Mouse (Mus musculus) cerebellum, postnatal 10 days (tissue): ENCODE measurements around the gene Ripor2.
A peak's percentile ranks its signal among the peaks of the same experiment; 100 is the strongest.

Source experiments
- DNase-seq, 2 experiments: peaks; one replicate each; pipeline ENCODE4 v3.0.0; 2021; ENCODE audit warnings: mixed read lengths in 2 of 2

Gene Ripor2

DNA sequence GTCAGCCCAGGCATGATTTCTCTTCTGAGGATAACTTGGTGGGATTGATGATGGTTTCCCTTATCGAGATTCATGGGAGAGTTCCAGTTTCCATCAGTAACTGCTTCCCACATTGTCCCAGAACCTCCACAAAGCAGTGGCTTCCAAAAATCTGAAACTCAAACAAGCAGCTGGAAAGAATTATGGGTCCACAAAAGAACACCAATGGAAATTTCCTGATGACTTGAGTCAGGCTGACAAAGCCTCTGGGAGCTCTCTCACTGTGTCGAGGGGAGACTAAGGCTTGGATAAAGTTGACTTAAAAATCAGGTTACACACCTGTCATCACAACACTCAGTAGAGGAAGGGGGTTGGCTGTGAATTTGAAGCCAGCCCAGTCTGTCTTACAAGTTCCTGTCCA lies 67.1 kb downstream of the Ripor2 start:
- DNase-seq, result no peak

DNA sequence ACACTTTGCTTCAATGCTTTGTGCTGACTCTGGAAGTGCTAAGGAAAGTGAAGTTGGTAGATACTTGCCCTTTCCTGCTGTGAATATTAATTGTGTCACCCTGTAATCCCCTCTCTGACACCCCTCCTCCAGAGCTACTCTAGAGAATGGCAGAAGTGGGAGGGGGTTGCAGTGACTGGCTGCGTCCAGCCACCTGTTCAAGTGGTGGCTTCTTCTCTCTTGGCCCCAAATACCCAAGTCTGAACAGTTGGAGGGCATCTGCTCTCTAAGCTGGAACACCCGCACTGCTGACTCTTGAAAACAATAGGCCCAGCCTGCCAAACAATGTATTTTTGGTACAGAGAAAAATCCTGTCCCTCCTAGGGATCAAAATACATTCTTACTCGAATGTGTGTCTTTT lies 69.0 kb downstream of the Ripor2 start:
- peak; percentile 11 to 21 for DNase-seq

DNA sequence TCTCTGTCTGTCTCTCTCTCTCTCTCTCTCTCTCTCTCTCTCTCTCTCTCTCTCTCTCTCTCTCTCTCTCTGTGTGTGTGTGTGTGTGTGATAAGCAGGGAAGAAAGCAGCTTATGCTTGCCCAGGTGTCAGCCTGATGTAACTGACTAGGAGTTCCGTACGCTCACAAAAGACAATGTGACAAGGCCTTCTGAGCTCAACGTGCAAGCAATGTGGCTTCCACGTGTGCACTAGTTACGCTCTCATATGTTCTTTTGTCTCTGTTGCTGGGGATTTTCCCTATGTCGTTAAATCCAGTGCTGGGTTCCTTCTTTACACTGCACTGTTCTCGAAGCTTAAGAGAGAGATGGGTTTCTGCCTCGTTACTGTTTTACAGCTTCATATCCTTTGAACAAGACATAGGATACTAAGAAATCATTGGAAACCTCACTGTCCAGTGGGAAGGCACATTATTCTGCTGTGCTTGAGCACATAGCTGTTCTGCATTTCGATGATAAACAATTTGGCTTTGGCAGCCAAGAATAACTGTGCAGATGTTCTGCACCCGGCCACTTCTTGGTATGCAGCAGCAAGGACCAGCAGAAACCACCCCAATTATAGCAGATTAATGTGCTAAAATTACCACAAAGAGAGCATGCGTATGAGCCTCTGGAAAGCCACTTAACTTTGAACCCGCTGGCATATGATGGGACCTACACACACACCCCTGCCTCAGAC lies 73.1 kb downstream of the Ripor2 start:
- DNase-seq, result no peak

DNA sequence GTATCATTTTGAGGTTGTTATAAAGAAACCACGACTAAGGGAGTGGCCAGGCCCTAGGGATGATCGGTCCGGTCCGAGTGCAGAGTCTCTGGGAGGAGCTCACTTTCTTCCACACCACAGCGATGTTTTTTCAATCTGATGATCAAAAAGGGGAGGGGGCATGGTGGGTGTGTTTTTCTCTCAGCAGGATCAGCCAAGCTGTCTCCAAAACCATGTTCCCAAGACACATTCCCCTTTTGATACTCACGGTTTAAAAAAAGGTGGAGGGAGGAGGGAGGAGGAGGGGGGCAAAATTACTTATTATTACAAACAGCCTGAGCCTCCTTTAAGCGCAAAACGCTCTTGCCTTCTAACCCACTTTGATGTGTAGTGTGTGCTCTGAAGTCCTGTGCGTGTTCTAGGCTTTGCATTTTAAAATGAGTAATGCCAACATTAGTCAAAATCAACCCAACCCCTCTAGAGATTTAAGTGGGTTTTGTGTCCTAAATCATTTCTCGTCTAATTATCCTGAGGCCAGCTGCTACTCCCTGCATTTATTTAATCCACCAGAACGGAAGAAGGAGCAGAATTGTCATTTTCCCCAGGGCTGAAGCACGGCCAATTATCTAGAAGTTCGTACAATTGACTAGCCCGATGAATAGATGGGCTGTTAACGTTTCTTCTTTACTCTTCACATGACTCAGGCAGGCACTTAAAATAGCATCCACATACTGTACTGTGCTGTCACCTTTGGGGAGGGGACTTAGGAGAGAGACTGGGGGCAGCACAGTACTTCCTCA lies 74.9 kb downstream of the Ripor2 start:
- DNase-seq, result peak; percentile 29 to 36

DNA sequence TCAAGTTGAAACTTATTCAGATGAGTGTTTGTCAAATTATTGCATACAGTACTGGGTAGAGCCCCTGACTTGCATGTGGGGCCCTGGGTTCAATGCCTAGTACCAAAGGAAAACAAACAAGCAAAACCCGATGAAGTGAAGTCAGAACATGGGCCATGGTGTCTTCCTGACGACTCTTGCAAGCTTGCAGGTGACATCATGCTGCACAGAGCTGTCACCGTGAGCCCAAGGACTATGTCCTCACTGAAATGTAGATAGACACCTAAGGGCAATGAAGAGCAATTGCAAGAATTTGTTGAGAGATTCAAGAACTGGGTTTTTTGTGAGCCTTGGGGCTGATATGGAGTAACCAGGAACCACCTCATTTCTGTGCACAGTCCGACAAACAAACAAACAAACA lies 84.8 kb downstream of the Ripor2 start:
- DNase-seq, result no peak

DNA sequence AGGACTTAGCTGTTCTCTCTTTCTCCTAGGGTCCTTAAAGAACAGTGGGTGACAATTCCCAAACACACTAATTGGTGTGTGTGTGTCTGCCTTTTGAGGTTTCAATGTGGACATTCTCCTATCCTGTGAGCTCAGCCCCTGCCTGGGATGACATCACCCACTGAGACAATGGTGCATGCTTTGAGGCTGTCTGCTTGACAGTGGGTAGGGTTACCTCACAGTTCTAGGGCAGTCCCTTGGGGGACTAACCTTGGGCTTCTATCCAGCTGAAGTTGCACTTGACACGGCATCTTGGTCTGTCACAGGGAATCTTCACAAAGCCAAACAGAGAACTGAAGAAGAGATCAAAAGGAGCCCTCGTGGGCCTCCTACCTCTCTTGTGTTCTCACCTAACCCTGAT lies 86.6 kb downstream of the Ripor2 start:
- DNase-seq, result no peak

DNA sequence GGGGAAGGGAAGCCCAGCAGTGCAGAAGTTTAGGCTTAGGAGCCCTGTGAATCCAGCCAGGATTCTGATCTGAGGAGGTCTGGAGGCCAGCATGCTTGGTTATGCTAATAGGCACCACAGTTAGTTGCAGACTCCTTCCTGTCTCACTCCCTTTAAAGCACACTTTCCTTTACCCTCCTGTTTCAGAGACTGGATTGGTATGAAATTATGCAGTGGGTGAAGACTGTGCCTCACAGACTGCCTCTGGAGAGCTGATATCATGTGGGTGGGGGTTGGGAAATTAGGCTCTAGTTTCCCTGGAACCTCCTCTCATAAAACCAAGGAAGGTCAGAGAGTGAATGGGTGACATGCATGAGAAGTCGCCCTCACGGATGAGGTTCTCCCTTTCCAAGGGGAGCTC lies 88.7 kb downstream of the Ripor2 start:
- DNase-seq, result no peak

DNA sequence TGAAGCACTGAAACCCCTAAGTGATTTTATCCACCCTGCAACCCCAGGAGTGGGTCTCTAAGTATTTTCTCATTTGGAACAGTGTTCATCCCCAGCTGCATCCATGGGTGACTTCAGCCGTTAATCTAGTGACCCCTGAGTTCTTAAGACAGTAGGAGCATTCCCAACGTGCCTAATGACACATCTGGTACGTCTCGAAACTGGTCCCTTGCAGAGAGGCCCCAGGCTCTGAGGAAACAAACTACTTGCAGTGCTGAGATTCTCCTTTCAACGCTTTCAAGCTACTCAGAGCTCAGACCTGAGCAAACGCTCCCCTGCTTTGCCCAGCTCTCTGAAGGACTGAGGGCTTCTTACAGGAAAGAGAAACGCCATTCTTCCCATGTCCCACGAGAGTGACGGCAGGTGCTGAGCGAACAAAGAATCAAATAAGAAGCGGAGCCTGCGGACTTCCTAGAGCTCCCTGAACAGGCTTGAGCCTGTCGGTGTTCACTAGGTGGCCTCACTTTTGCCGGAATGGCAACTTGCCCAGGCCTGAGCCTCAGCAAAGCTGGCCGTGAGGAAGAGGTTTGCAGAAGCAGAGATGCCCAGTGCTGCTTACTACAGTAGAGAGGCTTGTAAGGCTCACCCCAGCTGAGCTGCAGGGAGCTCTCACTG lies 97.2 kb downstream of the Ripor2 start:
- peak; percentile 60 to 68 for DNase-seq

DNA sequence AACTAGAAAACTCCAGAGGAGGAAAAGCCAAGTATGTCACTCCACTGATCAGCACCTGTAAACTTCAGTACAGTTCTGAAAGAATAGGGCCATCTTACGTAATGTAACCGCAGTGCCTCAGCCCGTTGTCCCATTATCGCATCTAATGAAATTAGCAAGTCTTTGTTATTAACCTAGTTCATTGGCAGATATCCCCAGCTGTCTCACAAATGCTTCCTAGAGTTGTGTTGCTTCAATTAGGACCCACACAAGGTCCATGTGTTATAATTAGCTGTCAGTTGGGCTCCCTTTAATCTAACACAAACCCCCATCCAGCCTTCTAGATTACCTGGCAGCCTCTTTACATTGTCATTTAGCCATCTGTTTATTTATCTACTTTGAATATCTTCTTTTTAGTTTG lies 99.0 kb downstream of the Ripor2 start:
- DNase-seq, result no peak

DNA sequence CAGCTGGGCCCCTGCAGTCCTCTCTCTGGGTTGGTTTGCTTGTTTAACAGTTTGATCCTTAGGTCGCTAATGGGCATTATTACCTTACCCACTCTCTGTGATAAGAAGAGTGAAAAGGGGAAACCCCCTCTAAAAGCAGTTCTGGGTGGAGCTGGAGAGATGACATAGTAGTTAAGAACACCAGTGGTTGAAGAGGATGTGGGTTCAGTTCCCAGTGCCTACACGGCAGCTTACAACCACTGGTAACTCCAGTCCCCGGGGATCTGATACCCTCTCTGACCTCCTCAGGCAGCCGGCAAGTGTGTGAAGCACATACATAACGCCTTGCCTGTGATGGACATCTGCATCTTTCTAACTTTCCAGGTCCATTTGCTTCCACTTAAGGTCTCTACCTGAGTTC lies 100.4 kb downstream of the Ripor2 start:
- DNase-seq, result no peak

DNA sequence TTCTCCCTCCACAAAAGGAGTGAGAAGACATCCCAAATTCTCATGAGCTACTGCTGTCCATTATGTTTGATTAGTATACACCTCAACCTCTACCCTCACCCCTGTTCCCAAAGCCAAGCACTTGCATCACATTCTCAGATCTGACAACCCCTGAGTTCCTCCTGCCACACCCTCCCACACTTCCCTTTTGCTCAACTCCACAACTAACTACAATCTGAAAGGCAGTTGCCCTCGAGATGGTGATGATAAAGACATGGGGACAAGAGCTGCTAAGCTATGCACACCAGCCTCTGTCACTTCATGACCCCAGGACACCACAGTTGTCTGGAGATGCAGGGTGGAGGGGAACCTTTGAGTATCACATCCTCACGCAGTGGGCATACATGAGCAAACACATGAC lies 102.5 kb downstream of the Ripor2 start:
- no peak for DNase-seq

DNA sequence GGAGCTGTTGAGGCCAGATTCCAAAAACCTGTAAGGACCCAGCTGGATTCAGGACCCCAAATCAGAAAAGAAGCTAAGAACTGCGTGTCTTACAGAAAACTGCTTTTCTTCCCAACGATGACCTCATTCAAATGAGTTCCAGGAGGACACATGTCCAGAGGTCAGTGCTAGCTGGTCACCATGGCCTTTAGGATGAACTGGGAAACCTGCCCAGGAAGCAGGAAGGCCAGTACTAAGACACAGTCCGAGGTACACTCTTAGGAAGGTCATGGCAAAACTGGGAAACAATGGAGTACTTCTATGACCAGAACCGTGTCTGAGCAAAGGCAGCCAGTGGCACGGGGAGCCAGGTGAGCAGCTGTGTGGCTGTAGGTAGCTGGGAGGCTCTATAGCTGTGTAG lies 103.9 kb downstream of the Ripor2 start:
- DNase-seq, result no peak

DNA sequence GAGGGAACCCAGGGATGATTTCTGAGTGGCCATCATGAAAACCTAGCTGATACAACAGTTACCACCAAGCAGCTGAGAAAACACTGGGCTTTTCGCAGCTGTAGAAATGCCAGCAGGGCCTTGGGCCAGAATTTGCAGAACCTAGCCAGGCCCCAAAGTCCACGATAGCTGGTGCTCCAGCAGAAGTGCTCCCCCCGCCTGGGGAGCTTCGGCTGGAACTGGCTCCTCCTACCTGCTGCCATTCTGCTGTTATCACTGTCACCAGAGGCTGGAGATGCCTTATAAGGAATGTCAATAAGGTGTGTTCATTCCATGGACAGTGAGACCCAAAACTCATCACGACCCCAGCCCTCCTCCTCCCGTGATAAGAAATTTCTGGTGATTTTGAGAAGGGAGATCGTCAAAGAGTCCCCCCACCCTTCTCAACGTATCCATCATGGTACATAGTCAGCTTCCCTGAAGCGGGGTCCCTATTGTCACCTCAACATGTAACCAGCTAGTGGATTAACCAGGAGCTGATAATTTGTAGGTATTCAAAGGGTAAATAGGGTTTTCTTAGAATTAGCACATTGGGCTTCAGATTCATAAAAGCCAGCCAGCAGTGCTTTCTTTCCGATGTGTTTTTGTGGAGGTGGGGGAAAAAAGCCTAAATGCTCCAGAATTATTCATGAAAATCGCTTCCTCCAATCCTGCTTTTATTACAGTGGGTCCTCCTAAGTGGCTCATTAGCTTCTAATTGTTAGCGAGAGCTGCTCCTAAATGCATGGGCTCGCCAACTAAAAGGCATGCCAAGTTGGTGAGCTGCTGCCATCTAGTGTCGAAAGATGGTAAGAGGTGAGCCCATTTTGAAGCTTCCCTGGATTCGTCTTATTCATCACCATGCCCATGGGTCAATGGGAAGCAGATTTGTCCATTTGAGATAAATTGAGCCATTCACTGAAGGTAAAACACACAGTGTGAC lies 105.0 kb downstream of the Ripor2 start:
- peak; percentile 88 to 92 for DNase-seq

DNA sequence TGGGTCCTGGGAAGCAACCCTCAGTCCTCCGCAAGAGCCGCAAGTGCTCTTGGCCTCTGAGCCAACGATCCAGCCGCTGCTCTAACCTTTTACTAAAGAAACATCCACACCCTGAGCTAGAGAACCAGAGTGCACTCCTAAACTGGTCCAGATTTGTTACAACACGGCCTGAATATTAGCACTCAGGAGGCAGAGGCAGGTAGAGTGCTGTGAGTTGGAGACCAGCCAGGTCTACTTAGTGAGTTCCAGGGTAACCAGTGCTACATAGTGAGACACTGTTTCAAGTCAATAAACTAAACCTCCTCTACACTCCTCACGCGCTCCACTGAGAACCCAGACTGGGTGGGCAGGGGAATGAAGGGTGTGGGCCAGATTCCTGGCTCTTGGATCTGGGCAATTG lies 111.3 kb downstream of the Ripor2 start:
- peak in 1 of 2 experiments; percentile 9 for DNase-seq

DNA sequence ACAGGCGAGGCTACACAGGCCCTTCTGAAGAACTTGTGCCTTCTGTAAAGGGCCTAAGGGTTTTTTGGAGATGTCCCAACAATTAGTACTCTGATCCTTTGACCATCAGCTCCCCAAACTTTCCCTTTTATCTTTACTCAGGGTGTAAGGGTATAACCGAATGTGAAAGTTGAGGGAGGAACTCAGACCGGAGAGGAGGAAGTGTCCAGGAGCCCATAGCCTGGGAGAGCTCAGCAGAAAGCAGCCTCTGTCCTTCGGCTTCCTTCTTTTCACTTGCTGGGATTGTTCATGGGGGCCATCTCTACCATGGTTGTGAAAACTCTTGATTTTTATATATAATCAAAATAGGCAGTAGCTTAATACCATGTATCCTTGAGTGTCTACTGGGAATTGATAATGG lies 116.8 kb downstream of the Ripor2 start:
- DNase-seq, result no peak

DNA sequence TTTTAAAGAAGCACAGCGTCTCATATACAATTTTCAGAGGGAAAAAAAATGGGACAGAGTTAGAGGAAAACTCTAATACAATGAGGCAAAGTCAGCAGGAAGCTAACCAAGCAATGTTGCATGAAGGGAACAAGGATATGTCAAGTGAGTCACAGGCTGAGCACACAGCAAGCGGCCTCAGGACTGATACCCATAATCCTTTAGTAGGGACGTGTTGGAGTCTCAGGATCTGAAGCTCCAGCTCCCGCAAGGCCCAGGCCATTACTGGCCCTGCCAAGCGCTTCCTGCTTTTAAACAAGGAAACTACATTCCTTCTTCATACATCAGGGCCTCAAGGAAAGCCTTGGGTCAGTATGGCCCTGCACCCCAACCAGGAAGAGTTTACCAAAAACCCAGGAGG lies 120.1 kb downstream of the Ripor2 start:
- DNase-seq, result no peak

DNA sequence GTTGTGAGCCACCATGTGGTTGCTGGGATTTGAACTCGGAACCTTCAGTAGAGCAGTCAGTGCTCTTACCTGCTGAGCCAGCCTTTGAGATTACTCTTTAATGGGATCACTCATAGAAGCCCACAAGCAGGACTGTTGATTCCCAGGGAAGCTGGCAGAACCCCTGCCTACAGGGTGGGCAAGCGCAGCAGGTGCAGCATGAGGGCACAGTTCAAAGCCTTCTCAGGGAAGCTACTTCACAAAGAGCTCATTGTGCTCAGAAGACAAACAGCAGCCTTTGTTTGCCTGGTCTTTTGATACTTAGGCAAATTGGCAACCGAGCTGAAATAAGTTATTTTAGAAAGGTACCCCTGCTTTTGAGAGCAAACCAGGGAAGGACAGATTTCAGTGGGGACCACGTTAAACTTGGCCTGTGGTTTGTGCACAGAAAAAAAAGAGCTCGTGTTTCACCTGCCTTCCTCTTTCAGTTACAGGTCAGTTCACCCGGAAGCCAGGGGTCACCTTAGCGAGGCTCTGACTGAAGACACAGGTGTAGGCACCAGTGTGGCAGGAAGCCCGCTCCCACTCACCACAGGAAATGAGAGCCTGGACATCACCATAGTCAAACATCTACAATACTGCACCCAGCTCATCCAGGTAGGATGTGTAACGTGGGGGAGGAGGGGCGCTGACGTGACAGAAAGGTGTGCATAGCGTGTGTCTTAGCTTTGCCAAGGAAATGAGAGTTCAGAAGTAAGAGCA lies 127.8 kb downstream of the Ripor2 start:
- no peak for DNase-seq

DNA sequence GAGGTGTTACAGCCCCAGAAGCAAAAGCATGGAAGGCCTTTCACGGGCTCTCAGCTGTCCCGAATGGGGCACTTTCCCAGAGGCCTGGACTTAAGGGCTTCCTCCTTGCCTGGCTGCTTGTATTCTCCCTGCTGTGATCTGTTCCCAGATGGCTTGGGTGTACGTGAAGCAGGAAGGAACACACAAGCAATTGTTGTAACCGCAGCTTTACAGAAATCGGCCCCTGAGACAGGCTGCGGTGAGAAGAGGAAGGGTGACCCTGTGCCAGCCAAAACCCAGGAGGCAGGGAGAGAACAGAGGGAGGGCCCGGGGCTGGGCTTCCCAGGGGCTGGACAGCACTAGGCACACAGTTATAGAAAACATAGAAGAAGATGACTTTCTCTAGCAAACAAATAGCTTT lies 129.0 kb downstream of the Ripor2 start:
- no peak for DNase-seq

DNA sequence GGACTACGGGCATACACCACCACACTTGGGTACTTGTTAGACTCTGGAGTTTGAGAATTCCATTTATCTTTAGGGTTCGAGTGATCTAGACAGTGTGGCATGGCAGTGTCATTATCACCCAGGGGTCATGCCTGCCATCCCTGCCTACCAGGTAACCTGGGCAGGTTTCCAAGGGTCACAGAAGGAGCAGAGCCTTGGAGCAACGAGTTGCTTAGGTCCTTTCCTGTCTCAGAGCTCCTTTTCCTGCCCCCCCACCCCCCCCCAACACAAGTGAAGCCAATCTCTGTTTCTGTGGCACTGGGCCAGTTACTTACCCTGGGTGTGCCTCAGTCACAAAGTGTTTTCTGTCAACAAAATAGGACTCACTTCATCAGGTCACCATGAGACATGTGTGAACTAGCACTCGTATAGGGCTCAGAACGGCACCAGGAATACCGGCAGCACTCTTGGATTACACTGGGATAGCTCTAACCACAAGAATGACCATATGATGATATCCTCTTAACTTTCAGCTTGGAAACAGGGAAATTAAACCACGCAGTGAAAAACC lies 130.7 kb downstream of the Ripor2 start:
- no peak for DNase-seq

DNA sequence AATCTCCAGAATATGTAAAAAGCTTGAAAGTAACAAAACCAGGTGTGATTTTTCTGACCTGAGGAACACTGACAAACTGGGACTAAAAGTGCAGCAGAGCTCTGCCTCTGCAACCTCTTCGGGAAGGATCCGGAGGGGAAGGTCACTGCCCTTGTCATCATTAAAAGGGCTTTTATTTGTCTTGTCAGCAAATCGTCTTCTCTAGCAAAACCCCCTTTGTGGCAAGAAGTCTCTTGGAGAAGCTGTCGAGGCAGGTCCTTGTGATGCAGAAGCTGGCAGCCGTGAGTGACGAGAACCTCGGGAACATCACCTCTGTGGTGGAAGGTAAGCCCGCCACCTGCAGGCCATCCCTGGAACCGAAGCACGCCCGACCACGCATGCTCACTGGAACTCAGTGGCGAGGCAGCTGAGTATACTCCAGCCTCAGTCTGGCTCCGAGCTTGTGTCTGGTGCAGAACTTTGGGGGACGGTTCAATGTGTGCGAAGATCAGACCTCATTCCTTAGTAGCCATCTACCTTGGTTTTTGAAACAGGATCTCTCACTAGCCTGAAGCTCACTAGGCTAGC lies 131.5 kb downstream of the Ripor2 start:
- peak; percentile 95 to 96 for DNase-seq

DNA sequence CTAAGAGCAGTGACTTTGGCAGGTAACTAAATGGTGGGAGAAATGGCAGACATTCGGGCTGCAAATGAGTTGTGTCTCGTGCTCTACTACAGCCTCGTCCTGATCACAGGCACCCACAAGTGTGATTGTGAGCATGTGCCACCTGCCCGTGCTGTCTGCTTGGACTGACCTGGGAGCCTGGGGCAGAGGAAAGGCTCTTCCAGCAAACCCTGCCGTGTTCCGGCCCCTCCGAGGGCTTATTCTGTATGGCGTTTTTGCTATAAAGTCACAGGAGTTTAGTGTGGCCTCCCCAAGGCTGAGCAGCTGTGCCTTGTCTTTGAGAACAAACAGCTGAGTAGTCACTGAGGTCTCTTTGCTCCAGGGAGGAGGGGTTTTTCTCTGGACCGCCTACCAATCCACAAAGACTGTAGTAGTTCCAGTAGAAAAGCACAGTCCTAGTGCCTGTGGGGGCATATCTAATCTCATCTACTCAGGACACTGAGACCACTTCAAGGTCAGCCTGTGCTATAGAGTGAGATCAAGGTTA lies 132.4 kb downstream of the Ripor2 start:
- DNase-seq, result no peak
